Mouse (Mus musculus) urinary bladder, adult 18-20 months (tissue): Measurements from ENCODE around the gene Gadd45g.

ENCODE experiments used
- DNase-seq, 2 experiments: peaks; one replicate each; pipeline ENCODE4 v3.0.0; 2022; ENCODE audit warnings: low spot score in 2 of 2, mixed read lengths in 2 of 2

The Gadd45g gene

DNA sequence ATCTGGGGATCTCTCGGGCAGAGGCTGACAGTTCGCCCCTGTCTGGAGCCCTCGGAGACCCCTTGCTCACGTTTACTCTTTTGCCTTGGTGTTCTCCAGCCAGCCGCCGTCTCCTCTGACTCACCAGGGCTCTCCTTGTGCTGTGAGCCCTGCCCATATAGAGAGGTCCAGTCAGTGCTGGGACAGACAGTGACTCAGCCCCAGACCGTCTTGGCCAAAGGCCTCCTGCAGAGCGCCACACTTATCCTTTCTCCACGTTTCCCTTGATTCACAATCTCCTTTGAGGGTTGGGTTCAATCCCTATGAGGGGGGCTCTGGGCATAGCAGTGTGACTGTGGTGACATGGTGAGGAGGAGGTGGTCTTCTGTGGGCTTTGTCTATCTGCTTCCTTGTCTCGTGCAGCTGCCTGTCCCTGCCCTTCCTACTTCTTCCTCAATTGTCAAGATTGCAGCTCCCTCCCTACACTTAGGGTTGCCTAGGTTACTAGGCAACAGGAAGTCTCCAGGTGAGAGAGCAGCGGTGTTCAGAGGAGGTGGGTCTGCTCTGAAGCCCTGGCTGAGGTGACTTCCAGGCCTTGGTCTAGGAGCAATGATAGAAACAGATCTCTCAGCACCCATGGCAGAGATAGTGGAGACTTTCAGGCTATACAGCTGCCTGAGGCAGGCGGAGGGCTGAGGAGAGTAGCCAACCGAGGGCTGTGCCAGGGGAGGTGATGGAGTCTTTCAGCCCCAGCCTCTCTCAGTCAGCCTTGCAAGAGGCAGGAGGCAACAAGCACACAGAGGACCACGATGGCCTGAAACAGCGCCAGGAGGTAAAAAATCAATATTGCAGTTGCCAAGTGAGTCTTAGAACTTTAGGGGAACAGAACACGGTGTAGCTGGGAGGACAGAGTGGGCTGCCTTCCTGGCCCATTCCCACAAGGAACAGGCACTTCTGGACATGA lies 7.1 kb downstream of the Gadd45g start:
- peak; percentile 44 to 71 for DNase-seq

DNA sequence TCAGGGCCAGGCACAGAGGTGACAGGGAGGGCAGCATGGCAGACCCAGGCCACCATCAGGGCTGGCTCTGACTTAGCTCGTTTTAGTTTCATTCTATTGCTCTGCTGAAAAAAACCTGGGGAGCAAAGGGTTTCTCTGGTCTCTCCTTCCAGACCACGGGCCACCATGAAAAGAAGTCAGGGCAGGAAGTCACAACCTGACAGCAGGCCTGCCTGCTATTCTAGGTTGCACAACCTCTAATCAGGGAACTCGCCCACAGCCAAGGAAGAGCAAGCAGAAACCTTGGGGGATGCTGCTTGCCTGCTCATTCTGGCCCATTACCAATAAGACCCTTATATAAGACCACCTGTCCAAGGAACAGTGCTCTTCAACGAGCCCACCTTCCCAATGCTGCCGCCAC lies 9.1 kb downstream of the Gadd45g start:
- DNase-seq, result no peak

- DNase-seq, result no peak
Observed at GRCm38 (mm10) chr13:51857156-51857555, 10.7 kb downstream of the Gadd45g start.

- no peak for DNase-seq
Observed at GRCm38 (mm10) chr13:51858475-51858874, 12.0 kb downstream of the Gadd45g start.

GRCm38 (mm10) chr13:51859174-51859573 lies 12.7 kb downstream of the Gadd45g start:
- no peak for DNase-seq

DNA sequence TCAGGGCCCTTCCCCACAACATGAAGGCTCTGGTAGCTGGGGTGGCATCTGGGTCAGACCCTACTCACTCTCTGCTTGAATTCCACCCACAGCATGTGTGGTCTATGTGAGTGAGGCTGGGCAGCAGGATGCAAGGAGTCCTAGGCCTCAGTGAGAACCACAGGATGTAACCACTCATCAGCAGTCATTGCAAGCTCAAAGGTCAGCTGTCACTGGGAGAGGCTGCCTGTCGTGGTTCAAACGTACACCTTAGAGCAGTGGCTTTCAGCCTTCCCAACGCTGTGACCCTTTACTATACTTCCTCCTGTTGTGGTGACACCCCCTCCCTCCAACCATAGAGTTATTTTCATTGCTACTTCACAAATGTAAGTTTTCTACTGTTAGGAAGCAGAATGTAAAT lies 13.3 kb downstream of the Gadd45g start:
- no peak for DNase-seq

GRCm38 (mm10) chr13:51862750-51863149 lies 16.3 kb downstream of the Gadd45g start:
- no peak for DNase-seq

- no peak for DNase-seq
Observed at GRCm38 (mm10) chr13:51866151-51866659, 19.7 kb downstream of the Gadd45g start.

DNA sequence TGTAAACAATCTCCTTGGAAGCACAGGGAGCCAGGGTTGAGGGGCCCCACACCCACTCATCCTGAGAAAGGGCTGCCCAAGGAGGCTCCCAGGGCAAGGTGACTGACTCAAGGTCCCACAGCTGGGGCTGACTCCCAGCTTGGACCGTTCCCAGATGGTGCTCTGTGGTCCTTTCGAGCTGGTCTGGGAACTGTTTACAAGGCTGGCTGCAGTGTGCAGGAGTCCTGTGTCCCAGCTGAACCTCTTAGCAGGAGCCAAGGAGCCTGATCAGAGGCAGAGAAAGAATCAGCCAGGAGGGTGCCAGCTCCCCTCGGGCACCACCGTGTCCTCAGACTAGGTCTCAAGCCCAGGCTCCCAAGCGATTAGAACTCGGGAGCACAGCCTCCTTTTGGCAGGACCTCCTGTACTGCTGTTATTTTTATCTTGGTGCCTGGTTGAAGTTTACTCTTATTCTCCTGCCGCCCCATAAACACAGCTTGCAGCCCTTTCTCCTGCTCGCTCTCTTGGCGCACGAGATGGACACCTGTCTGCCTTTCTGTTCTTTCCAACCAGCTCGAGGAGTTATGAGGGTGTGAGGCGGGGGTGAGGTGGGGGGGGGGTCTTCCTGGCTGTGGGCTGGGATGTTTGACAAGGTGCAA lies 22.1 kb downstream of the Gadd45g start:
- DNase-seq, result no peak

GRCm38 (mm10) chr13:51869129-51869491 lies 22.6 kb downstream of the Gadd45g start:
- no peak for DNase-seq

DNA sequence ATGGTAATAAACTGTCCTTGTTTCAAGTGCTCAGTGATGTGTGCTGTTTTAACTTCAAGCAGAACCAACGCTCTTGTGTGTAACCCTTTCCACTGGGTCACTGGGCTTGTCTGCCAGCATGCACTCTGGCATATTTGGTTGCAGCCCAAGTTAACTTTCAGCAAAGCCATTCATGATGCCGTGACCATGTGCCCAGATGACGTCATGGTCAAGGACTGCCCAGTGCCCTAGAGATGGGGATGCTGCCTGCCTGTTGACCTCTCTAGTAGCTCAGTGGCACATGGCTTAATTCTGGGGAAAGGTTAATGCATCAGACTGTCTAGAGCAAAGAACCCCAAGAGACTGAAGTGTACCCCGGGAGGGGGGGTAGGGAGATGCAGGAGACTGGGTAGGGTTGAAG lies 24.7 kb downstream of the Gadd45g start:
- DNase-seq, result no peak

GRCm38 (mm10) chr13:51872252-51872962 lies 25.9 kb downstream of the Gadd45g start:
- DNase-seq, result no peak

DNA sequence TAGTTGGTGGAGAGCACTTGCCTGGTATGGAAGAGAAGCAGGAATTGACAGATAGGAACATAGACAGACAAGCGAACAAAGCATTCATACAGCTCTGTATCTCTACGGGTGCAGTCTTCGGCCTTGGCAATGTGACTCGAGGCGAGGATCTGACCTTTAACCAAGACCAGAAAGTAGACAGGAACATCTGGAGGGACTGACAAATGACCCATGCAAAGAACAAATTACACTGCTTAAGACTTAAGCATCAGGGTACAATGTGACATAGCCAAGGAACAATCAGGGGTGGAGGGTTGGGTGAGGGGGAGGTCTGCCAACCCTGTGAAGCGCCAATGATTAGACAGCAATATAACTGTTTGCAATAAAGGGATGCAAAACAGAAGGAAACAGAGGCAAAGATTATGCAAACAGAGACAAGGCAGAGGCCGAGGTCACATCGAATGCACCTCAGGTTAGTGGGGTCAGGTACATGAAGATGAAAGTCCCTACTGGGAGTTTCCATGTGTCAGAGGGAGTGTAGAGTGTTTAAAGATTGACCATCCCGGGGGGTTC lies 26.6 kb downstream of the Gadd45g start:
- no peak for DNase-seq

DNA sequence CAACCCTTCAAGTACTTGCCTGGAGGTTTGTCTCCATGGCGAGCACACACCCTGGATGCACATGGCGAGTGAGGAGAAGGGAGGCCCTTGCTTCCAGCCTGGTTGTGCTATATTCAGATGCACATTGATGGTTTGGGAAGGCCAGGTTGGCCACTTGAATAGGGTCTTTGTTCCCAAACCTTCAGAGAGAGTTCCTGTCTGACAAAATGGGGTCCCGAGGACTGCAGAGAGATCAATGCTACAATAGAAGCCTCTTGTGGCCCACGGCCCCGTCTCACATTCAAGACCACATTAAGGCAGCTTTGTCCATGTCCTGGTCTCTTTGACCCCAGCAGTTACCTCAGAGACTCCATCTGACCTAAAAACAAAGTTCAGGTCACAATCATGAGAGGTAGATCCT lies 27.3 kb downstream of the Gadd45g start:
- no peak for DNase-seq

- no peak for DNase-seq
Observed at GRCm38 (mm10) chr13:51876131-51876530, 29.7 kb downstream of the Gadd45g start.

GRCm38 (mm10) chr13:51878806-51879205 lies 32.3 kb downstream of the Gadd45g start:
- no peak for DNase-seq

DNA sequence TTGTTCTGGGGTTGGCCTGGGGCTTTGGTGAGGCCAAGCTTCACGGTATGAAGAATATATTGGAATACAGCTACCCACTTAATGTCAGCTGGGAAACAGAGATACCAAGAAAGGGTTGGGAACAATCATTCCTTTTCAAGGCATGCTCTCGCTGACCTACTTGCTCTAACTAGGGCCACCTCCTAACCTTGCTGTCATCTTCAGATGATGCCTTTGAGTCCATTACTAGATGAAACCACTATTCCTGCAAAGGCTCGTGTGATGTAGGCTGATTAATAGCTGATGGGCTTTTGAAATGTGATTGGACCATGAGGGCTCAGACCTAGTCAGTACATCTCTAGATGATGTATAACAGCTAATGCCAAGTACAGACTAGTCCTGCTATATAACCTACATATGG lies 33.1 kb downstream of the Gadd45g start:
- no peak for DNase-seq

- no peak for DNase-seq
Observed at GRCm38 (mm10) chr13:51880019-51880418, 33.5 kb downstream of the Gadd45g start.

GRCm38 (mm10) chr13:51881271-51882128 lies 35.0 kb downstream of the Gadd45g start:
- DNase-seq, result no peak

DNA sequence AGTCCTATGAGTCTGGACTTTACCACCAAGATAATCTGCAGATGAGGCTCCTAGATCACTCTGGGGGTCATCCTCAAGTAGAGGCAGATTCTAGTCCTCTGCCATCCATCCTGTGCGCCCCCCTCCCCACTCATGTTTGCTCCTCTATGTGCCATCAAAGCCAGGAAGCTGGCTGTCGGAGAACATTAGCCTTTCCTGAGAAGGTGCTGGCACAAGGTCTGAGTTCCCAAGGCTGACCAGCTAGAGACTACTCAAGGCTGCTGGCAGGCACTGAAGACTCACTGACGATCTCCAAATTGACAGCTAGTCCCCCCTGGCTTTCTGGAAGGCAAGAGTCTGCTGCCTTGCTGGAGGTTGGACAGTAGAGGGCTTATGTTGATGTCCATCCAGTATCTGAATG lies 35.7 kb downstream of the Gadd45g start:
- DNase-seq, result no peak

DNA sequence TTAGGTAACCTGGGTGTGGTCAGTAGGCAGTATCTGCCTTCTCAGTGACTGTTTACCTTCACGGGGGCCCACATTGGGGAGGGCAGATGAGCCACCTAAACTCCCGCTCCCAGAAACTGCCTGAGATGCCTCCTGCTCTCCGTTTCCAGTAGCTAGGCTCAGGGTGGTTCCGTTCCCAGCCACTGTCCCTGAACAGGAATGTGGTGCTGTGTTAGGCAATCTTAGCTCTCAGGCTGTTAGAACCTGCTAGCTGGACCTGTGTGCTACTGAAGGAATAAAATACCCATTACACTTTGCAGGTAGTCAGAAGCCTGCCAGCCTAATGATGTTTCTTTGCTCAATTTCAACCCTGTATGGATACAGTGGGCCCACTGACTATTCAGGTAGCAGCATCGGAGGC lies 37.8 kb downstream of the Gadd45g start:
- no peak for DNase-seq
